Mouse (Mus musculus) left cerebral cortex, postnatal 36 days (tissue): ENCODE measurements around the gene Magi2. TPM values are rescaled to one million over a fixed set of nuclear protein-coding genes. Genes with fewer than 3 reads are reported as not detected.
A peak's percentile ranks its signal among the peaks of the same experiment; 100 is the strongest.

Experiments
- DNase-seq, 2 experiments: peaks; one replicate each; pipeline ENCODE4 v3.0.0; 2021 to 2022; ENCODE audit warnings: low spot score in 2 of 2, mixed read lengths in 1 of 2
- intact Hi-C: fragments of 180-260 bp; cut with DNase I; formaldehyde crosslinking; loops from one replicate; pipeline ENCODE4 v1.15.1; 2025
- total RNA-seq, 2 experiments: library from RNA; stranded (reverse); gene quantifications; 2 replicates each; pipeline ENCODE4 v1.2.3; 2021

The Magi2 gene
- total RNA-seq, 2 experiments from 2014 or later, result 121 to 141 TPM

GRCm38 (mm10) chr5:20603756-20604469, 1377.1 kb downstream of the Magi2 start:
- intact Hi-C loops, result no loop called here
- DNase-seq, result no peak

GRCm38 (mm10) chr5:20606497-20606896, 1379.7 kb downstream of the Magi2 start:
- intact Hi-C loops, result no loop called here
- no peak for DNase-seq

- intact Hi-C loops, result no loop called here
- no peak for DNase-seq
These were observed 1380.7 kb downstream of the Magi2 start for GRCm38 (mm10) chr5:20607503-20607902.

GRCm38 (mm10) chr5:20609206-20609935, 1382.5 kb downstream of the Magi2 start:
- intact Hi-C loops, result no loop called here
- DNase-seq, result no peak

- DNase-seq, result no peak
- intact Hi-C loops, result no loop called here
These were observed 1383.8 kb downstream of the Magi2 start for GRCm38 (mm10) chr5:20610640-20611039.

- no peak for DNase-seq
- intact Hi-C loops, result no loop called here
These were observed 1385.8 kb downstream of the Magi2 start for GRCm38 (mm10) chr5:20612616-20613015.

- intact Hi-C loops, result no loop called here
- DNase-seq, result peak in 1 of 2 experiments; percentile 39
These were observed 1388.1 kb downstream of the Magi2 start for GRCm38 (mm10) chr5:20614891-20615290.

GRCm38 (mm10) chr5:20620596-20621511, 1394.0 kb downstream of the Magi2 start:
- DNase-seq, result no peak
- intact Hi-C loops, result no loop called here

- intact Hi-C loops, result no loop called here
- no peak for DNase-seq
These were observed 1395.6 kb downstream of the Magi2 start for GRCm38 (mm10) chr5:20622417-20622816.

GRCm38 (mm10) chr5:20622837-20623573, 1396.2 kb downstream of the Magi2 start:
- DNase-seq, result no peak
- intact Hi-C loops, result no loop called here

- DNase-seq, result no peak
- intact Hi-C loops, result no loop called here
These were observed 1398.3 kb downstream of the Magi2 start for GRCm38 (mm10) chr5:20625117-20625516.

- DNase-seq, result no peak
- intact Hi-C loops, result no loop called here
These were observed 1402.2 kb downstream of the Magi2 start for GRCm38 (mm10) chr5:20628954-20629601.

- DNase-seq, result no peak
- intact Hi-C loops, result no loop called here
These were observed 1407.4 kb downstream of the Magi2 start for GRCm38 (mm10) chr5:20634046-20634769.

GRCm38 (mm10) chr5:20634822-20635221, 1408.0 kb downstream of the Magi2 start:
- no peak for DNase-seq

GRCm38 (mm10) chr5:20637300-20637989, 1410.6 kb downstream of the Magi2 start:
- intact Hi-C loops, result no loop called here
- no peak for DNase-seq

More at GRCm38 (mm10) chr5:20634822-20635221, 1408.0 kb downstream of the Magi2 start:
- intact Hi-C loops, result no loop called here

- no peak for DNase-seq
- intact Hi-C loops, result loop anchor here (10.0 kb wide), 1 partner anchor 727 kb away; no protein-coding TSS in a partner anchor
These were observed 1415.4 kb downstream of the Magi2 start for GRCm38 (mm10) chr5:20642196-20642595.

GRCm38 (mm10) chr5:20643741-20644140, 1416.9 kb downstream of the Magi2 start:
- intact Hi-C loops, result loop anchor here (10.0 kb wide), 1 partner anchor 729 kb away; no protein-coding TSS in a partner anchor
- no peak for DNase-seq
